Mouse (Mus musculus) hindbrain, postnatal 0 days (tissue): ENCODE results near the gene Hoxb4. TPM values are rescaled to one million over a fixed set of nuclear protein-coding genes. Genes with fewer than 3 reads are reported as not detected.
A peak's percentile ranks its signal among the peaks of the same experiment; 100 is the strongest.

ENCODE experiments used
- ATAC-seq: fragments of 200-750 bp; cut with Nextera tagmentation; 2 replicates; pipeline ENCODE4 v1.8.0; 2017; ENCODE audit warnings: mild to moderate bottlenecking, moderate TSS enrichment, moderate library complexity
- DNase-seq: peaks from one replicate; pipeline ENCODE4 v3.0.0-alpha.2; 2015; ENCODE audit warnings: low spot score
- H3K27ac ChIP-seq: fragments of 300-500 bp; sonication (generic); 2 replicates; pipeline ENCODE4 v1.5.1; 2014; ENCODE audit warnings: mild to moderate bottlenecking
- H3K27me3 ChIP-seq: fragments of 300-500 bp; sonication (generic); 2 replicates; pipeline ENCODE4 v1.6.1; 2014; ENCODE audit warnings: low read length, mixed read lengths; ENCODE audit not compliant: insufficient read depth
- H3K36me3 ChIP-seq: fragments of 300-500 bp; sonication (generic); 2 replicates; pipeline ENCODE4 v1.6.1; 2014; ENCODE audit warnings: low read length, mixed read lengths; ENCODE audit not compliant: insufficient read depth
- H3K4me1 ChIP-seq: fragments of 300-500 bp; sonication (generic); 2 replicates; pipeline ENCODE4 v1.6.1; 2014; ENCODE audit warnings: antibody characterized with exemption, low read length, mixed read lengths; ENCODE audit not compliant: insufficient read depth
- H3K4me2 ChIP-seq: fragments of 300-500 bp; sonication (generic); 2 replicates; pipeline ENCODE4 v1.6.1; 2014; ENCODE audit warnings: low read depth, mild to moderate bottlenecking, low read length, moderate library complexity, mixed read lengths
- H3K4me3 ChIP-seq: fragments of 300-500 bp; sonication (generic); 2 replicates; pipeline ENCODE4 v1.5.1; 2014; ENCODE audit warnings: low read length
- H3K9ac ChIP-seq: fragments of 300-500 bp; sonication (generic); replicated peaks from 2 replicates; pipeline ENCODE4 v1.6.1; 2014; ENCODE audit warnings: mild to moderate bottlenecking, low read length, moderate library complexity, mixed read lengths
- H3K9me3 ChIP-seq: fragments of 300-500 bp; sonication (generic); 2 replicates; pipeline ENCODE4 v1.6.1; 2016; ENCODE audit warnings: low read length, mixed read lengths
- CTCF ChIP-seq: IDR thresholded peaks from 2 replicates; pipeline ENCODE4 v1.5.1; 2016; ENCODE audit warnings: antibody characterized with exemption, control low read depth, low read depth
- WGBS: fragments of 180-500 bp; shearing (Covaris S2); extraction: QIAGEN DNeasy Blood & Tissue Kit; methylation state at CpG from one replicate; pipeline ENCODE4 v1.1.7; 2014; 5-methylcytosine and 5-hydroxymethylcytosine counted together
- polyA plus RNA-seq: library from polyadenylated mRNA; unstranded; fragments of >200 nt; fragmentation: Nextera tagmentation; extraction: Ambion mirVana; gene quantifications from 2 replicates; pipeline ENCODE4 v1.2.1, GENCODE M21; 2015
- total RNA-seq: library from RNA; depleted of rRNA; stranded (reverse); fragments of >200 nt; gene quantifications from 2 replicates; pipeline ENCODE4 v1.2.3, GENCODE M21; 2014

The Hoxb4 gene
- total and polyA plus RNA-seq, 2 experiments from 2014 or later, result 2.4 to 8.6 TPM

- Histone ChIP-seq H3K4me2 (peak overlapping the region; percentile 56), H3K4me3 (peak overlapping the region; percentile 19), H3K4me1 (no peaks in the 10 kb centered on the region), H3K36me3 (no peaks in the 10 kb centered on the region), H3K9me3 (no peaks in the 10 kb centered on the region), H3K9ac (peak overlapping the region; percentile 44), H3K27me3 (peaks cover 84% of the 10 kb centered on the region), H3K27ac (peak overlapping the region; percentile 85)
- no peak for TF ChIP-seq CTCF
- WGBS, result 3% methylated on average over 22 of the region's 22 CpGs
- DNase-seq (no peak), ATAC-seq (no peak)
Observed at GRCm38 (mm10) chr11:96325747-96326212, 7.7 kb downstream of the Hoxb4 start.

- H3K36me3 ChIP-seq, result no peaks in the 10 kb centered on the region
- H3K9ac ChIP-seq, result peak overlapping the region; percentile 44
- ATAC-seq (no peak), DNase-seq (no peak)
- peaks cover 88% of the 10 kb centered on the region for H3K27me3 ChIP-seq
- WGBS, result 2% methylated on average over 12 of the region's 12 CpGs
- no peaks in the 10 kb centered on the region for H3K9me3 ChIP-seq
- no peaks in the 10 kb centered on the region for H3K4me1 ChIP-seq
- peak overlapping the region; percentile 19 for H3K4me3 ChIP-seq
- peak overlapping the region; percentile 85 for H3K27ac ChIP-seq
- peak overlapping the region; percentile 56 for H3K4me2 ChIP-seq
- no peak for TF ChIP-seq CTCF
Observed at GRCm38 (mm10) chr11:96326705-96327104, 8.6 kb downstream of the Hoxb4 start.

- Histone ChIP-seq H3K4me3 (peak overlapping the region; percentile 29; the same call in 1 of the 2 replicates), H3K27ac (peak overlapping the region; percentile 85), H3K4me1 (no peaks in the 10 kb centered on the region), H3K27me3 (peaks cover 90% of the 10 kb centered on the region), H3K4me2 (peak overlapping the region; percentile 56), H3K9me3 (no peaks in the 10 kb centered on the region), H3K9ac (peak overlapping the region; percentile 44), H3K36me3 (no peaks in the 10 kb centered on the region)
- TF ChIP-seq CTCF, result no peak
- no peak for DNase-seq
- 3% methylated on average over 7 of the region's 7 CpGs for WGBS
- ATAC-seq, result no peak
Observed at GRCm38 (mm10) chr11:96327122-96327521, 9.1 kb downstream of the Hoxb4 start.

DNA sequence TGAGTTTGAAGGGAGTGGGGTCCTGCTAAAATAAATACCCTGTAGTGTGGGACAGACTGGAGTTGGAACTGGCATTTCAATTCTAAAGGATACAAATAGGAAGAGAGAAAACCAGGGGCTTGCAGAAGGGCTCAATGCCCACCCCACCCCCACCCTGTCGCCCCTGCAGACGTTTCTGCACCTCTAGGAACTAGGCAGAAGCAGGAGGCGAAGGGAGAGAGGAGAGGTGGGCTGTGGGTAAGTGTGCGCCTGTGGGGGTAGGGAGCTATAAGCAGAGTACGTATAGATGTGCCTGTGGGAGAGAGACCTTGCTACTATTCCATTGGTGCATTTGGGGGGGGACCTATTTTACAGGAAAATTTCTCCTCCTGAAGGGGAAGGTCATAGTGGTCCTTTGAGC lies 9.7 kb downstream of the Hoxb4 start:
- Histone ChIP-seq H3K9ac (peak overlapping the region; percentile 44), H3K27ac (peak overlapping the region; percentile 85)
- ATAC-seq, result peak; percentile 43; the same call in 1 of the 2 replicates

DNA sequence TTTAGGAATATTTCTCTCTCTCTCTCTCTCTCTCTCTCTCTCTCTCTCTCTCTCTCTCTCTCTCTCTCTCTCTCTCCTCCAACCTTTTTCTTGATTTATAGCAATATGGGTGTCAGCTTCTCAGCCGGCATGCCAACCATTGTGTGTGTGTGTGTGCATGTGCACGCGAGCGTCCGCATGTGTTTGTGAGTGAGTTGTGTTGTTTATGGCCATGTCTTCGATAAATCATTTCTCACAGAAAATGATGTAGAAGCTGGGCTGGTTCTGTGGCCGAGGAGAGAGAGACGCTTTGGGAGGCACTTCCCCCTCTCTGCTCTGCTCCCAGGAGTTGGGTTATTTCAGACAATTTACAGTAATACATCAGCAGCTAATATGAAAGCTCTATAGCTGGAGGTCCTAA lies 10.5 kb downstream of the Hoxb4 start:
- peak overlapping the region; percentile 56 for H3K4me2 ChIP-seq
- H3K9me3 ChIP-seq, result no peaks in the 10 kb centered on the region
- DNase-seq (no peak), ATAC-seq (no peak)
- TF ChIP-seq CTCF, result no peak
- WGBS, result 4% methylated on average over 8 of the region's 8 CpGs
- peak overlapping the region; percentile 43 for H3K9ac ChIP-seq
- H3K27ac ChIP-seq, result peak overlapping the region; percentile 85
- peaks cover 86% of the 10 kb centered on the region for H3K27me3 ChIP-seq
- no peaks in the 10 kb centered on the region for H3K36me3 ChIP-seq
- H3K4me1 ChIP-seq, result no peaks in the 10 kb centered on the region; the same call in 1 of the 2 replicates
- peak overlapping the region; percentile 29 for H3K4me3 ChIP-seq

More for the DNA sequence above, 9.7 kb downstream of the Hoxb4 start:
- no peaks in the 10 kb centered on the region for H3K36me3 ChIP-seq
- TF ChIP-seq CTCF, result no peak
- peaks cover 90% of the 10 kb centered on the region for H3K27me3 ChIP-seq
- 4% methylated on average over 5 of the region's 5 CpGs for WGBS
- no peaks in the 10 kb centered on the region for H3K4me1 ChIP-seq
- no peaks in the 10 kb centered on the region for H3K9me3 ChIP-seq
- peak overlapping the region; percentile 56 for H3K4me2 ChIP-seq
- peak overlapping the region; percentile 29 for H3K4me3 ChIP-seq
- DNase-seq, result no peak

DNA sequence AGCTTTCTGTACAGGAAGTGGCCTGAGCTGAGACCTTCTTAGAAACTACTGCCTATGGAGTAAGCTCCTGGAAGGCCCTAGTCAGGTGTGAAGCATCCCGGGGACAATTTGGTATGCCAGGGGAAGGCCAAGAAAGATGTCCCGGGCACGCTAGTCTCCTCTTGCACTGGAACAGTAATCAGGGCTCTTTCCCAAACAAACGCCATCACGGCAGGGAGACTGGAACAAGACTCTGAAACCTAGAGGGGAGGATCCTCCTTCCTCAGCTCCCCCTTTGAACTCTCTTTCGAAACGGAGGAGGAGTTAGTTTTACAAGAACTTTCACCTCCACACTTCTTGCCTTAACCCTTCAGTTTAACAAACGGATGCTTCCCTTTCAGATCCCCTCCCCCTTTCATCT lies 14.0 kb downstream of the Hoxb4 start:
- H3K36me3 ChIP-seq, result no peaks in the 10 kb centered on the region
- peak overlapping the region; percentile 56 for H3K4me2 ChIP-seq
- peaks cover 83% of the 10 kb centered on the region for H3K27me3 ChIP-seq
- TF ChIP-seq CTCF, result no peak
- ATAC-seq, result no peak
- no peak for DNase-seq
- no peaks in the 10 kb centered on the region for H3K9me3 ChIP-seq
- H3K27ac ChIP-seq, result peak overlapping the region; percentile 80
- peak overlapping the region; percentile 32 for H3K4me3 ChIP-seq
- WGBS, result 5% methylated on average over 8 of the region's 8 CpGs
- no peaks in the 10 kb centered on the region; the same call in 1 of the 2 replicates for H3K4me1 ChIP-seq
- H3K9ac ChIP-seq, result peak overlapping the region; percentile 54

DNA sequence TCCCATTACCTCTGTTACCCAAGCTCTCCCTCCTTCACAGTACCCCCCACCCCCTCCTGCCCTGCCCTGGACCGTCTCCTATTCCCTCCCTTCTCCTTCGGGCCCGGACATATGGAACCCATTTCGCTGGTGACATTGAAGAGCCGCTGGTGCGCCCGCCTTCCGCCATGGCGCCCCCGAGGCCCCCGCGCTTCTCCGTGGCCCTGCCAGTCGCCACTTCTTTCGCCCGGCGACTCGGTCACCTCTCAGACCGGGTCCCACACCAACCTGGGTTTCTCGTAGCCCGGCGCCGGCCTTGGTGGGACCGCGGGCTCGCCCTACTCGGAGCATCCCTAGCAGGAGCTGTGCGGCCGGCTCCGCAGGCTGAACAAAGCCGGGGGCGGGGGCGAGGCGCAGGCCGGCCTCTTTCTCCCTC lies 14.6 kb downstream of the Hoxb4 start:
- peaks cover 83% of the 10 kb centered on the region for H3K27me3 ChIP-seq

More for the DNA sequence above, 14.6 kb downstream of the Hoxb4 start:
- Histone ChIP-seq H3K9me3 (no peaks in the 10 kb centered on the region), H3K4me2 (peak overlapping the region; percentile 56), H3K9ac (peak overlapping the region; percentile 54), H3K4me1 (no peaks in the 10 kb centered on the region; the same call in 1 of the 2 replicates), H3K4me3 (peak overlapping the region; percentile 32), H3K27ac (peak overlapping the region; percentile 80), H3K36me3 (no peaks in the 10 kb centered on the region)
- under 1% methylated on average over 32 of the region's 35 CpGs for WGBS
- DNase-seq (no peak), ATAC-seq (no peak)
- TF ChIP-seq CTCF, result no peak
